Mouse (Mus musculus) midbrain, postnatal 0 days (tissue): Measurements from ENCODE around the gene Fam196b. TPM values are rescaled to one million over a fixed set of nuclear protein-coding genes. Genes with fewer than 3 reads are reported as not detected.
A peak's percentile ranks its signal among the peaks of the same experiment; 100 is the strongest.

Source experiments
- ATAC-seq: fragments of 200-750 bp; cut with Nextera tagmentation; 2 replicates; pipeline ENCODE4 v1.8.0; 2017; ENCODE audit warnings: moderate number of reproducible peaks, mild to moderate bottlenecking, moderate TSS enrichment, moderate library complexity; ENCODE audit not compliant: low FRiP score
- DNase-seq: peaks from one replicate; pipeline ENCODE4 v3.0.0-alpha.2; 2015; ENCODE audit warnings: low spot score
- H3K27ac ChIP-seq: fragments of 300-500 bp; sonication (generic); 2 replicates; pipeline ENCODE4 v1.5.1; 2014; ENCODE audit warnings: low read depth, mild to moderate bottlenecking, low read length, mixed read lengths
- H3K27me3 ChIP-seq: fragments of 300-500 bp; sonication (generic); 2 replicates; pipeline ENCODE4 v1.6.1; 2014; ENCODE audit warnings: low read length, control low read depth, mixed read lengths; ENCODE audit not compliant: insufficient read depth
- H3K36me3 ChIP-seq: fragments of 300-500 bp; sonication (generic); 2 replicates; pipeline ENCODE4 v1.6.1; 2014; ENCODE audit warnings: low read length, control low read depth, mixed read lengths; ENCODE audit not compliant: insufficient read depth
- H3K4me1 ChIP-seq: fragments of 300-500 bp; sonication (generic); 2 replicates; pipeline ENCODE4 v1.6.1; 2014; ENCODE audit warnings: mild to moderate bottlenecking, control low read depth, antibody characterized with exemption, low read length, mixed read lengths; ENCODE audit not compliant: insufficient read depth
- H3K4me2 ChIP-seq: fragments of 300-500 bp; sonication (generic); 2 replicates; pipeline ENCODE4 v1.6.1; 2014; ENCODE audit warnings: low read depth, mild to moderate bottlenecking, low read length, mixed read lengths; ENCODE audit not compliant: poor library complexity, severe bottlenecking
- H3K4me3 ChIP-seq: fragments of 300-500 bp; sonication (generic); 2 replicates; pipeline ENCODE4 v1.5.1; 2014; ENCODE audit warnings: low read depth, mild to moderate bottlenecking, low read length, moderate library complexity
- H3K9ac ChIP-seq: fragments of 300-500 bp; sonication (generic); replicated peaks from 2 replicates; pipeline ENCODE4 v1.6.1; 2014; ENCODE audit warnings: mild to moderate bottlenecking, low read length, moderate library complexity, mixed read lengths; ENCODE audit not compliant: poor library complexity, severe bottlenecking
- H3K9me3 ChIP-seq: fragments of 300-500 bp; sonication (generic); 2 replicates; pipeline ENCODE4 v1.6.1; 2016; ENCODE audit warnings: low read length, control low read depth
- CTCF ChIP-seq: IDR thresholded peaks from 2 replicates; pipeline ENCODE4 v1.5.1; 2016; ENCODE audit warnings: antibody characterized with exemption, mild to moderate bottlenecking
- WGBS: fragments of 180-500 bp; shearing (Covaris S2); extraction: QIAGEN DNeasy Blood & Tissue Kit; methylation state at CpG from one replicate; pipeline ENCODE4 v1.1.7; 2014; 5-methylcytosine and 5-hydroxymethylcytosine counted together
- polyA plus RNA-seq: library from polyadenylated mRNA; unstranded; fragments of >200 nt; fragmentation: Nextera tagmentation; extraction: Ambion mirVana; gene quantifications from 2 replicates; pipeline ENCODE4 v1.2.1, GENCODE M21; 2015
- total RNA-seq: library from RNA; depleted of rRNA; stranded (reverse); fragments of >200 nt; gene quantifications from 2 replicates; pipeline ENCODE4 v1.2.3, GENCODE M21; 2014

Gene Fam196b
- total and polyA plus RNA-seq, 2 experiments from 2014 or later = 3.2 to 10.1 TPM

DNA sequence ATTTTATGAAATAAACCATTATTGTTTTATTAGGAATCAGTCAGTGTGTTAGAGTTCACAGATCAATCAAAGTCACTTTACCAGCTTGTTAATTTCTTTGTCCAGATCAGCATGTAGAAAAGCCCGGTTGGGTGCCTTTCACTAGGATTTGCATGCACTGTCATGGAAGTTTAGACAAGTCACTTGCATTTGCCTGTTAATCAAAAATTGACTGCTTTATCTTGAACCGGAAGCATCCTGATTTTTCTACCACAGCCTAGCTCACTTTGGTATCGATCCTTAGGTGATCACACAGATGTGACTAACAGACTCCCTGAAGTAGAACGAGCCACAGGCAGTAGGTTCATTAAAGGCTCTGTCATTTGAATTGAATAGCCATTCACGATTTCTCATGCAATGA, 761 bp downstream of the Fam196b start:
- ATAC-seq (no peak), DNase-seq (no peak)
- 11% methylated on average over 5 of the region's 5 CpGs for WGBS
- no peaks in the 10 kb centered on the region for H3K36me3 ChIP-seq
- H3K4me2 ChIP-seq = peak overlapping the region; percentile 55
- peaks cover 5% of the 10 kb centered on the region; the same call in 1 of the 2 replicates for H3K4me1 ChIP-seq
- H3K9ac ChIP-seq = 0 out of 2 replicates have a peak overlapping the region, but pooled peaks have one; percentile 29
- H3K4me3 ChIP-seq = peak overlapping the region; percentile 45
- TF ChIP-seq CTCF = no peak
- H3K9me3 ChIP-seq = no peaks in the 10 kb centered on the region
- no peak overlapping the region for H3K27ac ChIP-seq
- no peaks in the 10 kb centered on the region for H3K27me3 ChIP-seq

DNA sequence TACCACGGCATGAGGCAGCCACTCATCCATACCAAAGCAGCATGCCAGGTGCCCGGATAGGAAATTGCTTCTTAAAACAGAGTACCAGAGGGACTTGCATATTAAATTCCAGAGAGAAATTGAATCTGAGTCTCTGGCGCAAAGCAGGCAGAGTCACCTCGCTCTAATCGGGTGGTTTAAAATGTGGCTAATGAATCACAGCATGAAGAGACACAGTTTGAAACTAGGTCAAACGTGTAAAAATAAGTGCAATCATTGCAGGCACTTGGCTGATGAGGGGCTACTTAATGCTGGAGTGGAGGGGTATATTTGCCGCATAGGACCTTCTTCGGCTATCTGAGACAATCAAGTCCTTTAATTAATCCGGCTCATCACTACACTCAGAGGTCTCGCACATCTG, 1.6 kb downstream of the Fam196b start:
- no peaks in the 10 kb centered on the region for H3K36me3 ChIP-seq
- H3K27me3 ChIP-seq = no peaks in the 10 kb centered on the region
- ATAC-seq (no peak), DNase-seq (no peak)
- peak overlapping the region; percentile 45 for H3K4me3 ChIP-seq
- WGBS = 28% methylated on average over 10 of the region's 10 CpGs
- no peak for TF ChIP-seq CTCF
- peak overlapping the region; percentile 18; the same call in 1 of the 2 replicates for H3K27ac ChIP-seq
- H3K4me1 ChIP-seq = peaks cover 5% of the 10 kb centered on the region; the same call in 1 of the 2 replicates
- H3K4me2 ChIP-seq = peak overlapping the region; percentile 55
- H3K9ac ChIP-seq = peak overlapping the region; percentile 29; the same call in 1 of the 2 replicates
- H3K9me3 ChIP-seq = no peaks in the 10 kb centered on the region

DNA sequence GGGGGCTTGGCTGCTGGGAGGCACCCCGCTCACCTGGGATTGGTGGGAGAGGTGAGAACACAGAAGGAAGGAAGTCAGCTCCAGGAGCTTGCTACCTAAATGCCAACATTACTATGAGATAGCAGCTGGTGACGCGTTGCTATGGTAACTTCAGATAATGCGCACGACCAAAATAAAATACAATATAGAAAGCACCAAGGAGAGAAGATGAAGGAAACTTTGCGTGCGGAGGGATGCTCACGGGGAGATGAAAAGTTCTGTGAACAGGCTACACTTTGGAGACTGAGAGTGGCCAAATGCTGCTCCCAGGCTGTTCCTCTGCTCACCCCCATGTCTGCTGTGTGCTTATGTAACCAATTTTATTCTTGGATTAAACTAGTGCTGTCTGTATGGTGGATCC, 2.4 kb downstream of the Fam196b start:
- no peaks in the 10 kb centered on the region for H3K27me3 ChIP-seq
- H3K4me1 ChIP-seq = peaks cover 5% of the 10 kb centered on the region; the same call in 1 of the 2 replicates
- peak overlapping the region; percentile 45 for H3K4me3 ChIP-seq
- 36% methylated on average over 8 of the region's 8 CpGs for WGBS
- 0 out of 2 replicates have a peak overlapping the region, but pooled peaks have one; percentile 19 for H3K9ac ChIP-seq
- no peaks in the 10 kb centered on the region for H3K36me3 ChIP-seq
- ATAC-seq (peak; percentile 20; the same call in 1 of the 2 replicates), DNase-seq (no peak)
- no peak overlapping the region for H3K27ac ChIP-seq
- H3K9me3 ChIP-seq = no peaks in the 10 kb centered on the region
- peak overlapping the region; percentile 55 for H3K4me2 ChIP-seq
- TF ChIP-seq CTCF = no peak

DNA sequence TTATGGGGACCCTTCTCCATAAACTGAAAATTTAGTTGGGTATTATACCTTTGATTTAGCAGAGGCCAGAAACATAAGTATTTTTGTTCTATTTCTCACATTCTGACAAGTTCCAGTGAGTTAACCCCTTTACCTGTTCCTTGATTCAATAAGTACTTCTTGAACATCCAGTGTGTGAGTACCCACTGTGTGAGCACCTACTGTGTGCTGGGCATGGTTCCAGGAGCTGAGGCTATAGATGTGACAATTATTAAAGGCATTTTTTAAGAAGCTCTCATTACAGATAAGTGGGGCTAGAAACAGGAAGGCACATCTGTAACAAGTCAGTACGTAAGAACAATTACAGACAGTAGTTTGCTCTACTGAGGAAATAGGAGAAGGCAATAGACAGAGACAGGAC, 4.7 kb downstream of the Fam196b start:
- Histone ChIP-seq H3K27ac (no peak overlapping the region), H3K36me3 (no peaks in the 10 kb centered on the region), H3K9me3 (no peaks in the 10 kb centered on the region), H3K9ac (no peak overlapping the region), H3K4me1 (peaks cover 5% of the 10 kb centered on the region; the same call in 1 of the 2 replicates), H3K27me3 (no peaks in the 10 kb centered on the region), H3K4me3 (no peak overlapping the region), H3K4me2 (no peak overlapping the region)
- DNase-seq (no peak), ATAC-seq (no peak)
- WGBS = 95% methylated on average over 1 of the region's 1 CpGs
- no peak for TF ChIP-seq CTCF

DNA sequence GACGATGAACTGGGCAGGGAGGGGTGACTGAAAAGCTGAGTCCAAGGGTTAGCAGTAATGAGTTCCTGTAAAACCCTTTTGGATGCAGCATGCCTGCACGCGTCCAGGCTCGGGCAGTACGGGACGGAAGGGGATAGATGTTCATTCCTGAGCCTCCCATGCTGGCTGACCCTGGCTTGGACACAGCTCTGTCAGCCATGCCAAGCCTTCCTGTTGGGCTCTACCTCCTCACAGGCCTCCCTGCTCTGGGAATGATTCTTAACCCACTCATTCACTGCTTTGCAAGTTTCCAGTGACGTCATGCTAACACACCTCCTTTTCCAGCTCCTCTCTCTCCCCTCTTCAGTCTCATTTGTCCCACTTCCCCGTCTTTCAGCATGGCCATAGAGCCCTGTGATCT, 9.0 kb downstream of the Fam196b start:
- DNase-seq (no peak), ATAC-seq (no peak)
- no peaks in the 10 kb centered on the region for H3K27me3 ChIP-seq
- no peak overlapping the region for H3K4me2 ChIP-seq
- no peak for TF ChIP-seq CTCF
- WGBS = 72% methylated on average over 8 of the region's 8 CpGs
- no peak overlapping the region for H3K9ac ChIP-seq
- H3K9me3 ChIP-seq = no peaks in the 10 kb centered on the region
- no peak overlapping the region for H3K4me3 ChIP-seq
- H3K4me1 ChIP-seq = no peaks in the 10 kb centered on the region
- no peaks in the 10 kb centered on the region for H3K36me3 ChIP-seq
- H3K27ac ChIP-seq = no peak overlapping the region

DNA sequence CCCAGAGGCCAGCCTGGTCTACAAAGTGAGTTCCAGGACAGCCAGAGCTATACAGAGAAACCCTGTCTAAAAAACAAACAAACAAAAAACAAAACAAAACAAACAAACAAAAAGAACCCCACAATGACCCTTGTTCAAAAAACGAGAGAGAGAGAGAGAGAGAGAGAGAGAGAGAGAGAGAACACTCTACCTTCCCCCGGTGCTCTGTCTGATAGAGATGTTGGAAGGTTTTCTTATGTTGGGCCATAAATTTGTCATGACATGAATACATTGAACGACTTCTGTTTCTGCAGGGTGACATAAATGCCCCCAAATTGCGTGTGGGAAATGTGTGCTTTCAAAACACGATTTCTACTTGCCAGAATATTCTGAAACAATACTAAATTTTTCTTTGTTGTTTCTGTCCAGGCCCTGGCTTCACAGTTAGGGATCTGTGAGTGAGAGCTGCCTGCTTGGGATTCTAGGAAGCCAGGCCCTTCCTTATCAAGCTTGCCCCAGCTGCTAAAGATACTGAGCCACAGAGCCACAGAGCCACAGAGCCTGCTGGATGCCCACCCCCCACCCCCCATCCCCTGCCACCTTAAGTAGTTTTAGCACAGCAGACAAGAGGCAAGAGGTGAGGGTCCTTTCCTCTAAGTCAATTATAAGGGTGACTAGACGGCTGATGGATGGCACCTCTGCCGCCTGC, 17.9 kb downstream of the Fam196b start:
- DNase-seq (no peak), ATAC-seq (no peak)
- Histone ChIP-seq H3K4me2 (no peak overlapping the region), H3K9me3 (no peaks in the 10 kb centered on the region), H3K27ac (no peak overlapping the region), H3K4me1 (no peaks in the 10 kb centered on the region), H3K4me3 (no peak overlapping the region), H3K9ac (no peak overlapping the region), H3K36me3 (no peaks in the 10 kb centered on the region), H3K27me3 (no peaks in the 10 kb centered on the region)
- 73% methylated on average over 7 of the region's 7 CpGs for WGBS
- TF ChIP-seq CTCF = no peak
